Mouse (Mus musculus) heart, postnatal 0 days (tissue): ENCODE measurements around the gene Csf3.

ENCODE experiments used
- CTCF ChIP-seq: IDR thresholded peaks from 2 replicates; pipeline ENCODE4 v1.5.1; 2016; ENCODE audit warnings: antibody characterized with exemption, control low read depth, low read depth
- EP300 ChIP-seq: IDR thresholded peaks from 2 replicates; pipeline ENCODE4 v1.6.1; 2016; ENCODE audit warnings: antibody characterized with exemption, low read depth

DNA sequence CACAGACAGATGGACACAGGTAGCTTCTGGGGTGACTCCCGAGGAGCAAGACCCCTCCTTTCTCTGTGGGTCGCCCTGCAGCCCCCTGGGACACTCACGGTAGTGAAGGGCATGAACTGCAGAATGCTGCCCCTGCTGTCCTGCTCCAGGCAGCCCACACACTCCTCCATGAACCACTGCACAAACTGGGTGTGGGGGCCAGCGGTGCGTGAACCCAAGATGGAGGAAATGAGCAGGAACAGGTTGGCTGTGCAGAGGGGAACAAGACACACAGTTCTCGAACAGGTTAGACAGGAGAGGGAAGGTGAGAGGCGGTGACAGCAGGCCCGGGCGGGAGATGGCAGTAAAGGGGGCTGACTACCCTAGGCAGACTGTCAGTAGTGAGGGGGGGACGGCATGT, 4.0 kb downstream of the Csf3 start:
- TF ChIP-seq CTCF (no peak), EP300 (no peak)
